Mouse (Mus musculus) hindbrain, embryonic 11.5 days (tissue): Measurements from ENCODE around the gene Kcnb1. TPM values are rescaled to one million over a fixed set of nuclear protein-coding genes. Genes with fewer than 3 reads are reported as not detected.

ENCODE experiments used
- ATAC-seq: fragments of 200-750 bp; cut with Nextera tagmentation; 2 replicates; pipeline ENCODE4 v1.8.0; 2017; ENCODE audit warnings: mild to moderate bottlenecking, moderate TSS enrichment, moderate library complexity; ENCODE audit not compliant: low FRiP score
- DNase-seq: peaks from one replicate; pipeline ENCODE4 v3.0.0-alpha.2; 2015; ENCODE audit warnings: low spot score
- H3K27ac ChIP-seq: fragments of 300-500 bp; sonication (generic); 2 replicates; pipeline ENCODE4 v1.5.1; 2014; ENCODE audit warnings: mild to moderate bottlenecking, low read depth, low read length
- H3K27me3 ChIP-seq: fragments of 300-500 bp; sonication (generic); 2 replicates; pipeline ENCODE4 v1.6.1; 2014; ENCODE audit warnings: mild to moderate bottlenecking, low read length, moderate library complexity, mixed read lengths; ENCODE audit not compliant: control insufficient read depth, insufficient read depth
- H3K36me3 ChIP-seq: fragments of 300-500 bp; sonication (generic); 2 replicates; pipeline ENCODE4 v1.6.1; 2014; ENCODE audit warnings: mild to moderate bottlenecking, low read length, moderate library complexity, mixed read lengths; ENCODE audit not compliant: control insufficient read depth, insufficient read depth
- H3K4me1 ChIP-seq: fragments of 300-500 bp; sonication (generic); replicated peaks from 2 replicates; pipeline ENCODE4 v1.6.1; 2014; ENCODE audit warnings: low read length, mixed read lengths; ENCODE audit not compliant: control insufficient read depth, insufficient read depth
- H3K4me2 ChIP-seq: fragments of 300-500 bp; sonication (generic); replicated peaks from 2 replicates; pipeline ENCODE4 v1.6.1; 2014; ENCODE audit warnings: mild to moderate bottlenecking, low read depth, low read length
- H3K4me3 ChIP-seq: fragments of 300-500 bp; sonication (generic); 2 replicates; pipeline ENCODE4 v1.5.1; 2014; ENCODE audit warnings: low read depth, low read length
- H3K9ac ChIP-seq: fragments of 300-500 bp; sonication (generic); 2 replicates; pipeline ENCODE4 v1.6.1; 2014; ENCODE audit warnings: low read depth, low read length
- H3K9me3 ChIP-seq: fragments of 300-500 bp; sonication (generic); 2 replicates; pipeline ENCODE4 v1.6.1; 2016; ENCODE audit warnings: low read length; ENCODE audit not compliant: control insufficient read depth
- WGBS: fragments of 180-500 bp; shearing (Covaris S2); extraction: QIAGEN DNeasy Blood & Tissue Kit; methylation state at CpG from one replicate; pipeline ENCODE4 v1.1.7; 2014; 5-methylcytosine and 5-hydroxymethylcytosine counted together
- polyA plus RNA-seq: library from polyadenylated mRNA; unstranded; fragments of >200 nt; fragmentation: Nextera tagmentation; extraction: Ambion mirVana; gene quantifications from 2 replicates; pipeline ENCODE4 v1.2.1, GENCODE M21; 2014

Gene Kcnb1
- polyA plus RNA-seq, 1 experiment from 2014 or later: 0.69 TPM

DNA sequence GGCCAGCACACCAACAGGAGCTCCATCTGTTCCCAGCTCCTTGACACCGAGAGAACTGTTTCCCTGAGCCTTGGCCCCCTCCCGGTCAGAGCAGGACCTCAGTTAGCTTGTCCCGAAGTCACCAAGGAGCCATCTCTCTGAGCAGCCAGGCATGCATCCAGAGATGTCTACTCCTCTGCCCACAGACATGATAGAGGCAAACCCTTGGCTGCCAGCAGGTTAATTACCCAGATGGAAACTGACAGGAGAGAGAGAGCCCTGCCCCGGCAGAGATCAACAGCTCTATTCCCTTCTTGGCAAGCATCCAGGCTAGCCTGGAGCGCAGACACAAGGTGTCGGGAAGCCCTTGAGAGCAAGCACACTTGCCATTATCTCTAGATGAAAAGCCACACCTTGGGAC, 119.6 kb downstream of the Kcnb1 start:
- Histone ChIP-seq H3K4me2 (no peak overlapping the region), H3K27me3 (no peaks in the 10 kb centered on the region), H3K36me3 (peaks cover 8% of the 10 kb centered on the region), H3K9me3 (no peaks in the 10 kb centered on the region), H3K4me3 (no peak overlapping the region), H3K9ac (no peak overlapping the region), H3K27ac (no peak overlapping the region), H3K4me1 (peaks cover 3% of the 10 kb centered on the region; the same call in 1 of the 2 replicates)
- WGBS: 89% methylated on average over 6 of the region's 6 CpGs
- ATAC-seq (no peak), DNase-seq (no peak)

DNA sequence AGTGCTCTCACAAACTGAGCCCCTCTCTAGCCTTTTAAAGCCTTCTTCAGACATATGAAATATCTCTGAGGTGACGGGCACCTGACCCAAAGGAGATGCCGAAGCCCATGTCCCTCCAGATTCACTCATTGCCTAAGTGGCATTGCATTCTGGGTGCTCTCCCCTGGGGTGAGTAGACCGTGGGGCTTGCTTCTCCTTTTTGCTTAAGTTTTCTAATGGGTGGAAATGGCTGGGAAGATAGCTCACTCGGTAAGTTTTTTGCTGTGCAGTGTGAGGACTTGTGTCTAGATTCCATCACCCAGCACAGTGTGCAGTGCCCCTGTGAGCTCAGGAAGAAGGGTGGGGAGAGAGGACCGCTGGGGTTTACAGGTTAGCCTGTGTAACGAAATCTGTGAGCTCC, 122.4 kb downstream of the Kcnb1 start:
- WGBS: 51% methylated on average over 6 of the region's 6 CpGs
- Histone ChIP-seq H3K27ac (no peak overlapping the region), H3K36me3 (peaks cover 15% of the 10 kb centered on the region), H3K4me3 (no peak overlapping the region), H3K4me2 (no peak overlapping the region), H3K9me3 (no peaks in the 10 kb centered on the region), H3K27me3 (no peaks in the 10 kb centered on the region), H3K4me1 (peaks cover 7% of the 10 kb centered on the region), H3K9ac (no peak overlapping the region)
- ATAC-seq (no peak), DNase-seq (no peak)

DNA sequence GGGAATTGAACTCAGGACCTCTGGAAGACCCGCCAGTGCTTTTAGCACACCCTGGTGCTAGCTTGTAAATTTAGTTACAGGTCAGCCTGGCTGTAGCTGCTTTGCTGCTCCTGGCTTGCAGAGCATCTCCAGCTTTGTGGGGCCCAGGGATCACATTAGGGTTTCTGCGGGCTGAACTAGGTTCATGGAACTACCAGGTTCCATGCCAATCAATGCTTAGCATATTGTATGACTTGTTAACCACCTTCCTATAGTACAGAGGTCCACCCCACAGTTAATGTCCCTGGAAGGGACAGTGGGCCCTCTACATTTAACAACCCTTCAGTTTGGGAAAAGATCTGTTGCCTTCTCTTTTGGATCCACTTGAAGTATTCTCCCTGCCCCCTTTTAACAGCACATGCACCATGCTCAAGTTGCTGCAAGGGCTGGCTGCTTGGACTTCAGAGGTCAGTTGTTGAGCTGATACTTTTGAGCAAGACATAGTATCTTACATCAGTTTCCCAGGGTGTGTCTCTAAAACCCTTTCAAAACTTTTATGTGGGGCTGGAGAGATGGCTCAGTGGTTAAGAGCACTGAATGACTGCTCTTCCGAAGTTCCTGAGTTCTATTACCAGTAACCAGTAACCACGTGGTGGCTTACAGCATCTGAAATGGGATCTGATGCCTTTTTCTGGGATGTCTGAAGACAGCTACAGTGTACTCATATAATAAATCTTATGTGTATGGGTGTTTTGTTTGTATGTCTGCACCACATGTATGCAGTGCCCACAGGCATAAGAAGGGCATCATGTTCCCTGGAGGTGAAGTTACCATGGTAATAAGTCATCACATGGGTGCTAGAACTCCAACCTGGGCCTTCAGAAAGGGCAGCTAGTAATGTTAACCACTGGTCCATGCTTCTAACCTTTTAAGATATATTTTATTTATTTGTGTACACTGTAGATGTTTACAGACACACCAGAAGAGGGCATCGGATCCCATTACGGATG, 123.1 kb downstream of the Kcnb1 start:
- H3K4me3 ChIP-seq: no peak overlapping the region
- WGBS: 39% methylated on average over 6 of the region's 6 CpGs
- H3K4me1 ChIP-seq: peaks cover 8% of the 10 kb centered on the region
- DNase-seq (no peak), ATAC-seq (no peak)
- H3K27me3 ChIP-seq: no peaks in the 10 kb centered on the region
- H3K36me3 ChIP-seq: peaks cover 15% of the 10 kb centered on the region
- H3K9me3 ChIP-seq: no peaks in the 10 kb centered on the region
- no peak overlapping the region for H3K9ac ChIP-seq
- no peak overlapping the region for H3K27ac ChIP-seq
- H3K4me2 ChIP-seq: no peak overlapping the region

DNA sequence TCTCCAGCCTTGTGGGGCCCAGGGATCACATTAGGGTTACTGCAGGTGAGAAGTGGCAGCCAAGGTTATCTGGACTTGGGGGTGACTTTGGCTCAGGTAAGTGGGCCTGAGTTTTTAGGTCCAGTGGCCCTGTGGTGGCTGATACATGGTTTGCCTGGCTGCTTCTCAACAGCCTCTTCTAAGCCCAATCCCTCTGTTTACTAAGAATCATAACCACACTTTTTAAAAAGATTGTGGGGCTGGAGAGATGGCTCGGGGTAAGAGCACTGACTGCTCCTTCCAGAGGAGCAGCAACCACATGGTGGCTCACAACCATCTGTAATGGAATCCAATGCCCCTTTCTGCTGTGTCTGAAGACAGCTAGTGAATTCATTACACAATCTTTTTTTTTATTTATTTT, 123.9 kb downstream of the Kcnb1 start:
- Histone ChIP-seq H3K4me2 (no peak overlapping the region), H3K36me3 (peaks cover 15% of the 10 kb centered on the region), H3K27ac (0 out of 2 replicates have a peak overlapping the region, but pooled peaks have one; percentile 17), H3K9ac (no peak overlapping the region), H3K9me3 (no peaks in the 10 kb centered on the region), H3K4me1 (peaks cover 13% of the 10 kb centered on the region), H3K27me3 (no peaks in the 10 kb centered on the region), H3K4me3 (no peak overlapping the region)
- WGBS: 58% methylated on average over 1 of the region's 1 CpGs
- no peak for ATAC-seq
- DNase-seq: no peak

DNA sequence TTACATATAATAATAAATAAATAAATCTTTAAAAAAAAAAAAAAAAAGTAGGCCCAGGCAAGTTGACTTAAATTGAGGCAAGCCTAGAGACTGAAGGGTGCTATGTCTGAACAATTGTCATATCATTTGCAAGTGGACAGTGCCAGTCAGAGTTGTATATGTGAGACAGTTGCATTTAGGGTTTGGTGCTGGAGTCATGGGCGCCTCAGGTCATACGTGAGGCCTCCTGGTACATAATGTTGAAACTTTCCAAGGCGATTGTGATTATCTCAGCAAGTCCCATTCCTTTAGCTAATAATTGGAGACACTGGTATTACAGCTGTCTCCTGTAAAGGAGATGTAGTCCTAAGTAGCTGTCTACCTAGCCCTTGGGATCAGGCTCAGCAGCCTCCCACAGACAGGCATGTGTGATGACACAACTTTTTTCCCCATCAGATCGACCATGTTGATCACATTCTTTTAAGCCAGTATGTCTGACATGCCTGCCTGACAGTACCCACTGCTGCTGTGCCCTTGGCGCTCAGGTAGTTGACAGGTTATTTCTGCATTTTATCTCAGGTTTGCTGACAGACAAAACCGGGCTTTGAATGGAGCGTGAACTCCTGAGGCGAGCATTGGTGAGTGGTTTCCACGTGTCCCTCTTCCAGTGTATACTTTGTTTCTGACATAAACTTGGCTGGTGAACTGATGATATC, 125.2 kb downstream of the Kcnb1 start:
- Histone ChIP-seq H3K4me3 (peak overlapping the region; percentile 88), H3K9ac (peak overlapping the region; percentile 98), H3K27ac (peak overlapping the region; percentile 51; the same call in 1 of the 2 replicates), H3K9me3 (no peaks in the 10 kb centered on the region), H3K4me2 (peak overlapping the region; percentile 67), H3K27me3 (no peaks in the 10 kb centered on the region), H3K4me1 (peaks cover 13% of the 10 kb centered on the region), H3K36me3 (peaks cover 15% of the 10 kb centered on the region)
- WGBS: 31% methylated on average over 9 of the region's 9 CpGs
- no peak for DNase-seq
- ATAC-seq: no peak

DNA sequence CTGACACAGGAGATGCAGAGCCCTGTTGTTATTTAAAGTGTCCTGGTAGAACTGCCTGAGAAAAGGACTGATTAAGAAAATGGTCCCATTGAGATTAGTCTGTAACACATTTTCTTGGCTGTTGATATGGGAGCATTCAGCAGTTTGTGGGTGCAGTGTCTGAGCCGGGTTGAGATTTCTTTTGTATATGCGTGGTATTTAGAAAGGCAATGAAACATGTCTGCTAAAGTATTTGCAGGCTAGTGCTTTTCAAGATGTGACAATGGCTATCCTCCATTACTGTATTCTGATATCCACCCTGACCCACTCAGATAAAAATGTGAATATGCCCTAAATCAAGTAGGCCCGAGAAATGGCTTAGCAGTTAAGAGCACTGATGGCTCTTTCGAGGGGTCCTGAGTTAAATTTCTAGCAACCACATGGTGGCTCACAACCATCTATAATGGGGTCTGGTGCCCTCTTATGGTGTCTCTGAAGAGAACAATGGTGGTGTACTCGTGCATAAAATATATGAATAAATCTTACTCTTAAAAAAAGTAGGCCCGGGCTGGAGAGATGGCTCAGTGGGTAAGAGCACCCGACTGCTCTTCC, 126.0 kb downstream of the Kcnb1 start:
- under 1% methylated on average over 7 of the region's 7 CpGs for WGBS
- peak; percentile 51 for DNase-seq
- peaks cover 13% of the 10 kb centered on the region for H3K4me1 ChIP-seq
- H3K27ac ChIP-seq: peak overlapping the region; percentile 92
- H3K9ac ChIP-seq: peak overlapping the region; percentile 98
- ATAC-seq: no peak
- peak overlapping the region; percentile 67 for H3K4me2 ChIP-seq
- peaks cover 15% of the 10 kb centered on the region for H3K36me3 ChIP-seq
- H3K27me3 ChIP-seq: no peaks in the 10 kb centered on the region
- no peaks in the 10 kb centered on the region for H3K9me3 ChIP-seq
- H3K4me3 ChIP-seq: peak overlapping the region; percentile 88

DNA sequence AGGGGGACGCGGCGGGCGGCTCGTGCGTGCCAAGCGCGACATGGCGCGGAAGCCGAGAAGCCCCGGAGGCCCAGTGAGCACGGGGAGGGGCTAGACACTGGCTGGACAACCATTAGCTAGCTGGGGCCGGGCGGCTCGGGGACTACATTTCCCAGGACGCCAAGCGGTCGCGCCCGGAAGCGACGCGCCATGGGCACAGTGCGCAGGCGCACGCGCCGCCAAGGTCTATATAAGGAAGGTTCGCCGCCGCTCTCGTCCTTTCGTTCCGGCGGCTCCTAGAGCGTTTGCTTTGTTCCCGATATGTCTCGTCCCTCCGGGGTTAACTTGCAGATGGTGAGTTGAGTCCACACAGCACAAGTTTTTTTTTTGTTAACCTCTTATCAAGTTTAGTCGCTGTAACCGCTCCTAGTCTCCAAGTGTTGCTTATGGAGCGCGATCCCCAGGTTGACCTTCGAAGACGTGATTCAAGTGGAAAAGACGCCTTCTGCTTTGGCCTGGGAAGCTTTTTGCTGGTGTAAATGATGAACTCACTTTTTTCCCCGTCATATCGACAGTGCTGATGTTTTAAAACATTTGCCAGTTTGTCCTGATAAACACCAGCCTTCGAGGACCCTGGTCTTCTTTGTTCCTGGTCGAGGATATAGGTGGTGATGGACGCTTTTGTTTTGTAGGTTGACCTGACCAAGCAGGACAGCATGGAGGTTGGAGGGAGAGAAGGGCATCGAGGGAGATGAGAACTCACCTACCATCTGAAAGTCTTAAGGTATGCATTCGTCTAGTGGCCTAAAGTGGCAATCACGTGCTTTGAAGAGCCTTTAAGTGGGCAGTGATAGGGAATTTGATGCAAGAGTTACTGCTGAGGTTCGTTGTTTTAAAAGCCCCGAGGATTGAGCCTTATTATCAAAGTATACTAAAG, 126.7 kb downstream of the Kcnb1 start, which contains the start of gene Znfx1:
Gene Znfx1, minus strand, starts transcription at position 51 of the 916 bp plus-strand sequence.
- no peaks in the 10 kb centered on the region for H3K9me3 ChIP-seq
- H3K4me1 ChIP-seq: peaks cover 13% of the 10 kb centered on the region
- peak; percentile 97 for DNase-seq
- WGBS: under 1% methylated on average over 57 of the region's 57 CpGs
- peaks cover 15% of the 10 kb centered on the region for H3K36me3 ChIP-seq
- H3K4me3 ChIP-seq: peak within 1 kb of the TSS; percentile 88
- ATAC-seq: peak; percentile 95
- H3K9ac ChIP-seq: peak within 1 kb of the TSS; percentile 98
- peak within 1 kb of the TSS; percentile 92 for H3K27ac ChIP-seq
- no peaks in the 10 kb centered on the region for H3K27me3 ChIP-seq
- H3K4me2 ChIP-seq: peak within 1 kb of the TSS; percentile 74

DNA sequence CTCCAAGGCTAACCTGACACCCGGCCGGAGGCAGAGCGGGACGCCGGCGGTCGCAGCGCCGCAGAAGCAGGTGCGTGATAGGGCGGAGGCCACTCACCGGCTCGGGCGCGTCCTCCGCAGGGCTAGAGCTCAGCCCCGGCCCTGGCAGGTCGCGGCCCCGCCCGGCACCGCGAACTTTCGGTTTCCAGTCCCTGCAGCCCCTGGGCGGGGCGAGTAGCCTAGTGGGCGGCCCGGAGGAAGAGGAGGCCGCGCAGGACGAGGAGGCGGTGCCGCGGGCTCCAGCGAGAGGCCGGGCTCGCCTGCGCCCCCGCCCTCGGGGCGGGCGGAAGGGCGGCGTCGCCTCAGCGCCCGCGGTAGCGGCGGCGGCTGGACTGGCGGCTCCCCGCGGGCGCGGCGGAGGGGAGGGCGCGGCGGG, 127.5 kb downstream of the Kcnb1 start:
- Histone ChIP-seq H3K4me1 (peaks cover 13% of the 10 kb centered on the region), H3K27me3 (no peaks in the 10 kb centered on the region), H3K9me3 (no peaks in the 10 kb centered on the region), H3K4me2 (peak overlapping the region; percentile 74), H3K27ac (peak overlapping the region; percentile 92), H3K4me3 (peak overlapping the region; percentile 88), H3K9ac (peak overlapping the region; percentile 98), H3K36me3 (peaks cover 15% of the 10 kb centered on the region)
- DNase-seq (peak; percentile 89), ATAC-seq (peak; percentile 92)
- 0% methylated on average over 16 of the region's 60 CpGs for WGBS
